Mouse (Mus musculus) cerebellum, adult 2 months (tissue): Measurements from ENCODE around the gene Ifna6.
A peak's percentile ranks its signal among the peaks of the same experiment; 100 is the strongest.
"Not testable (repeated sequence)": the region's sequence is repeated elsewhere in the genome, so short reads cannot be mapped to it uniquely, and the experiment has no call there.

ENCODE experiments used
- CTCF ChIP-seq: fragments of 200-500 bp; IDR thresholded peaks from 2 replicates; pipeline ENCODE4 v1.5.1; 2011; ENCODE audit warnings: low read depth, mild to moderate bottlenecking, control low read depth, low read length, moderate library complexity, borderline replicate concordance; ENCODE audit not compliant: insufficient read depth
- POLR2A ChIP-seq: fragments of 200-500 bp; IDR thresholded peaks from 2 replicates; pipeline ENCODE4 v1.6.1; 2011; ENCODE audit warnings: low read length, control low read depth, borderline replicate concordance; ENCODE audit not compliant: insufficient read depth

DNA sequence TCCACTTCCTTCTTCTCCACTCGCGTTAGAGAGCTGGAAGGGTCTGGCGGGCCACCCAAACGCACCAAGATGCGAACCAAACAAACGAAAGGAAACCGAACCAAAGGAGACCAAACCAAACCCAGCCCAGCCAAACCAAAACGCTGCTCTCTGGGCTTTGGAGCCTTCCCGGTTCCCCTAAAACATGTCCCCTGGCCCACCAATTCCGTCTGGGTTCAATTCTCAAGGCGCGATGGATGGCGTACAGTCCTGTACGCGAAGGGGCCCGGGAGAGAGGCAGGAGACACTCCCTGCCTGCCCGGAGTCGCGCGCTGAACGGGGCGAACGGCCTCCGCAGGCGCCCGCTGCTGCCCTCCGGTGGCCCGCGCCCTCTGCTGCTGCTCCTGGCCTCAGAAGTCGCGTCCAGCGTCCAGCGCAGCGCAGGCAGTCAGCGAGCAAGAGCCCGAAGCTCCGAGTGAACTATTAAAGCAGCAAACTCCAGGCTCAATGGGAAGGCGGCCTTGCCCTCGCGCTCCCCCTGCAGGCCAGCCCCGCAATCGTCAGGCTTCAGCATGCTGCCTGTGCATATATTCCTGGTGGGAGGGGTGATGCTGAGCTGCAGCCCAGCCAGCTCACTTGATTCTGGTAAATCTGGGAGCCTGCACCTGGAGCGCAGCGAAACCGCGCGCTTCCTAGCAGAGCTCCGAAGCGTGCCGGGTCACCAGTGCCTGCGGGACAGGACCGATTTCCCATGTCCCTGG lies 33.1 kb upstream of the Ifna6 start, which contains the start of gene Gm13275:
- not testable (repeated sequence) for TF ChIP-seq POLR2A
- TF ChIP-seq CTCF, result peak; percentile 9; the same call in 1 of the 2 replicates
